Mouse (Mus musculus) hindbrain, embryonic 11.5 days (tissue): ENCODE measurements around the gene Bmp5. TPM values are rescaled to one million over a fixed set of nuclear protein-coding genes. Genes with fewer than 3 reads are reported as not detected.

Source experiments
- ATAC-seq: fragments of 200-750 bp; cut with Nextera tagmentation; 2 replicates; pipeline ENCODE4 v1.8.0; 2017; ENCODE audit warnings: mild to moderate bottlenecking, moderate TSS enrichment, moderate library complexity; ENCODE audit not compliant: low FRiP score
- DNase-seq: peaks from one replicate; pipeline ENCODE4 v3.0.0-alpha.2; 2015; ENCODE audit warnings: low spot score
- H3K27ac ChIP-seq: fragments of 300-500 bp; sonication (generic); 2 replicates; pipeline ENCODE4 v1.5.1; 2014; ENCODE audit warnings: mild to moderate bottlenecking, low read depth, low read length
- H3K27me3 ChIP-seq: fragments of 300-500 bp; sonication (generic); 2 replicates; pipeline ENCODE4 v1.6.1; 2014; ENCODE audit warnings: mild to moderate bottlenecking, low read length, moderate library complexity, mixed read lengths; ENCODE audit not compliant: control insufficient read depth, insufficient read depth
- H3K36me3 ChIP-seq: fragments of 300-500 bp; sonication (generic); 2 replicates; pipeline ENCODE4 v1.6.1; 2014; ENCODE audit warnings: mild to moderate bottlenecking, low read length, moderate library complexity, mixed read lengths; ENCODE audit not compliant: control insufficient read depth, insufficient read depth
- H3K4me1 ChIP-seq: fragments of 300-500 bp; sonication (generic); replicated peaks from 2 replicates; pipeline ENCODE4 v1.6.1; 2014; ENCODE audit warnings: low read length, mixed read lengths; ENCODE audit not compliant: control insufficient read depth, insufficient read depth
- H3K4me2 ChIP-seq: fragments of 300-500 bp; sonication (generic); replicated peaks from 2 replicates; pipeline ENCODE4 v1.6.1; 2014; ENCODE audit warnings: mild to moderate bottlenecking, low read depth, low read length
- H3K4me3 ChIP-seq: fragments of 300-500 bp; sonication (generic); 2 replicates; pipeline ENCODE4 v1.5.1; 2014; ENCODE audit warnings: low read depth, low read length
- H3K9ac ChIP-seq: fragments of 300-500 bp; sonication (generic); 2 replicates; pipeline ENCODE4 v1.6.1; 2014; ENCODE audit warnings: low read depth, low read length
- H3K9me3 ChIP-seq: fragments of 300-500 bp; sonication (generic); 2 replicates; pipeline ENCODE4 v1.6.1; 2016; ENCODE audit warnings: low read length; ENCODE audit not compliant: control insufficient read depth
- WGBS: fragments of 180-500 bp; shearing (Covaris S2); extraction: QIAGEN DNeasy Blood & Tissue Kit; methylation state at CpG from one replicate; pipeline ENCODE4 v1.1.7; 2014; 5-methylcytosine and 5-hydroxymethylcytosine counted together
- polyA plus RNA-seq: library from polyadenylated mRNA; unstranded; fragments of >200 nt; fragmentation: Nextera tagmentation; extraction: Ambion mirVana; gene quantifications from 2 replicates; pipeline ENCODE4 v1.2.1, GENCODE M21; 2014

The Bmp5 gene
- 4.8 and 5.1 TPM in 2 replicates for polyA plus RNA-seq

GRCm38 (mm10) chr9:75775129-75775845 is at the start of gene Bmp5:
Gene Bmp5 (plus strand): TSS chr9:75775364.
- H3K4me2 ChIP-seq: no peak within 1 kb of the TSS; the same call in 1 of the 2 replicates
- DNase-seq (peak; percentile 19), ATAC-seq (no peak)
- H3K27ac ChIP-seq: no peak within 1 kb of the TSS
- H3K27me3 ChIP-seq: no peaks in the 10 kb centered on the region
- H3K9ac ChIP-seq: no peak within 1 kb of the TSS
- no peaks in the 10 kb centered on the region for H3K9me3 ChIP-seq
- H3K36me3 ChIP-seq: no peaks in the 10 kb centered on the region
- WGBS: 34% methylated on average over 7 of the region's 7 CpGs
- no peaks in the 10 kb centered on the region for H3K4me1 ChIP-seq
- H3K4me3 ChIP-seq: 0 out of 2 replicates have a peak within 1 kb of the TSS, but pooled peaks have one; percentile 6

GRCm38 (mm10) chr9:75760075-75760474 is 15.1 kb upstream of the Bmp5 start:
- H3K4me2 ChIP-seq: no peak overlapping the region
- no peak overlapping the region for H3K9ac ChIP-seq
- no peaks in the 10 kb centered on the region for H3K36me3 ChIP-seq
- H3K4me1 ChIP-seq: no peaks in the 10 kb centered on the region
- no peak overlapping the region for H3K27ac ChIP-seq
- no peak overlapping the region for H3K4me3 ChIP-seq
- DNase-seq (peak; percentile 45), ATAC-seq (no peak)
- no peaks in the 10 kb centered on the region for H3K9me3 ChIP-seq
- WGBS: 38% methylated on average over 5 of the region's 5 CpGs
- no peaks in the 10 kb centered on the region for H3K27me3 ChIP-seq

- H3K9ac ChIP-seq: no peak overlapping the region
- H3K4me1 ChIP-seq: no peaks in the 10 kb centered on the region
- H3K4me2 ChIP-seq: no peak overlapping the region
- H3K9me3 ChIP-seq: no peaks in the 10 kb centered on the region
- H3K27me3 ChIP-seq: no peaks in the 10 kb centered on the region
- ATAC-seq: no peak
- DNase-seq: no peak
- H3K36me3 ChIP-seq: no peaks in the 10 kb centered on the region
- WGBS: 88% methylated on average over 2 of the region's 2 CpGs
- no peak overlapping the region for H3K27ac ChIP-seq
- no peak overlapping the region for H3K4me3 ChIP-seq
Measured at GRCm38 (mm10) chr9:75761567-75761966, 13.6 kb upstream of the Bmp5 start.

- Histone ChIP-seq H3K4me1 (no peaks in the 10 kb centered on the region), H3K36me3 (no peaks in the 10 kb centered on the region), H3K9ac (no peak overlapping the region), H3K27ac (no peak overlapping the region), H3K27me3 (no peaks in the 10 kb centered on the region), H3K9me3 (no peaks in the 10 kb centered on the region), H3K4me2 (no peak overlapping the region), H3K4me3 (no peak overlapping the region)
- 38% methylated on average over 5 of the region's 5 CpGs for WGBS
- DNase-seq: peak; percentile 53
- no peak for ATAC-seq
Measured at GRCm38 (mm10) chr9:75762487-75762886, 12.7 kb upstream of the Bmp5 start.

GRCm38 (mm10) chr9:75764792-75765191 is 10.4 kb upstream of the Bmp5 start:
- DNase-seq (no peak), ATAC-seq (no peak)
- Histone ChIP-seq H3K9ac (no peak overlapping the region), H3K4me3 (no peak overlapping the region), H3K27ac (no peak overlapping the region), H3K4me2 (no peak overlapping the region), H3K9me3 (no peaks in the 10 kb centered on the region), H3K36me3 (no peaks in the 10 kb centered on the region), H3K4me1 (no peaks in the 10 kb centered on the region), H3K27me3 (no peaks in the 10 kb centered on the region)
- 86% methylated on average over 7 of the region's 7 CpGs for WGBS

- Histone ChIP-seq H3K27me3 (no peaks in the 10 kb centered on the region), H3K4me1 (no peaks in the 10 kb centered on the region), H3K9ac (no peak overlapping the region), H3K9me3 (no peaks in the 10 kb centered on the region), H3K4me2 (no peak overlapping the region), H3K4me3 (no peak overlapping the region), H3K36me3 (no peaks in the 10 kb centered on the region), H3K27ac (no peak overlapping the region)
- DNase-seq: no peak
- 90% methylated on average over 5 of the region's 5 CpGs for WGBS
- ATAC-seq: no peak
Measured at GRCm38 (mm10) chr9:75766521-75766920, 8.6 kb upstream of the Bmp5 start.

GRCm38 (mm10) chr9:75769042-75769441 is 6.1 kb upstream of the Bmp5 start:
- Histone ChIP-seq H3K27ac (no peak overlapping the region), H3K9me3 (no peaks in the 10 kb centered on the region), H3K4me3 (no peak overlapping the region), H3K27me3 (no peaks in the 10 kb centered on the region), H3K4me1 (no peaks in the 10 kb centered on the region), H3K9ac (no peak overlapping the region), H3K4me2 (no peak overlapping the region), H3K36me3 (no peaks in the 10 kb centered on the region)
- no peak for ATAC-seq
- no peak for DNase-seq
- WGBS: 68% methylated on average over 3 of the region's 3 CpGs

- Histone ChIP-seq H3K27ac (no peak overlapping the region), H3K9me3 (no peaks in the 10 kb centered on the region), H3K4me1 (no peaks in the 10 kb centered on the region), H3K4me3 (0 out of 2 replicates have a peak overlapping the region, but pooled peaks have one; percentile 6), H3K27me3 (no peaks in the 10 kb centered on the region), H3K9ac (no peak overlapping the region), H3K4me2 (no peak overlapping the region; the same call in 1 of the 2 replicates), H3K36me3 (no peaks in the 10 kb centered on the region)
- no peak for ATAC-seq
- no peak for DNase-seq
- 42% methylated on average over 7 of the region's 7 CpGs for WGBS
Measured at GRCm38 (mm10) chr9:75776153-75776552, 989 bp downstream of the Bmp5 start.

GRCm38 (mm10) chr9:75778762-75779346 is 3.7 kb downstream of the Bmp5 start:
- ATAC-seq (no peak), DNase-seq (no peak)
- H3K36me3 ChIP-seq: no peaks in the 10 kb centered on the region
- H3K9ac ChIP-seq: no peak overlapping the region
- H3K4me3 ChIP-seq: no peak overlapping the region
- no peak overlapping the region for H3K4me2 ChIP-seq
- no peak overlapping the region for H3K27ac ChIP-seq
- 63% methylated on average over 9 of the region's 9 CpGs for WGBS
- H3K9me3 ChIP-seq: no peaks in the 10 kb centered on the region
- no peaks in the 10 kb centered on the region for H3K27me3 ChIP-seq
- no peaks in the 10 kb centered on the region for H3K4me1 ChIP-seq
